13 mouse cellular contexts compared by ENCODE assay signal in genomic region chr11:108483976-108484375, GRCm38 (mm10).
"Had no signal": no experiment of that assay in that cellular context is flagged by ENCODE, and none has a peak within 500 bp of the region (broad histone marks: within the 10 kb centered on the region; RNA-seq: fewer than 3 reads in every experiment).

No protein-coding gene starts in this region.

- H3K27me3 ChIP-seq: intestine, embryonic 15.5 days; limb, embryonic 15.5 days; liver, embryonic 12.5 days; midbrain, embryonic 13.5 days; neural tube, embryonic 15.5 days had no signal

- H3K9me3 ChIP-seq: intestine, embryonic 15.5 days; limb, embryonic 15.5 days; liver, embryonic 12.5 days; midbrain, embryonic 13.5 days; neural tube, embryonic 15.5 days had no signal

- H3K4me3 ChIP-seq: intestine, embryonic 15.5 days; left cerebral cortex, adult 2 months; limb, embryonic 15.5 days; liver, embryonic 12.5 days; midbrain, embryonic 13.5 days; myocyte; neural tube, embryonic 15.5 days had no signal

- H3K27ac ChIP-seq: intestine, embryonic 15.5 days; liver, embryonic 12.5 days; midbrain, embryonic 13.5 days; neural tube, embryonic 15.5 days; stomach, postnatal 0 days had no signal

- H3K4me1 ChIP-seq: intestine, embryonic 15.5 days; limb, embryonic 15.5 days; liver, embryonic 12.5 days; midbrain, embryonic 13.5 days; neural tube, embryonic 15.5 days had no signal

- H3K9ac ChIP-seq: intestine, embryonic 15.5 days; limb, embryonic 15.5 days; liver, embryonic 12.5 days; midbrain, embryonic 13.5 days; neural tube, embryonic 15.5 days had no signal

- ATAC-seq: intestine, embryonic 15.5 days; liver, embryonic 12.5 days; midbrain, embryonic 13.5 days had no signal

- H3K36me3 ChIP-seq: intestine, embryonic 15.5 days; limb, embryonic 15.5 days; liver, embryonic 12.5 days; midbrain, embryonic 13.5 days; neural tube, embryonic 15.5 days had no signal

- H3K4me2 ChIP-seq: intestine, embryonic 15.5 days; limb, embryonic 15.5 days; liver, embryonic 12.5 days; midbrain, embryonic 13.5 days; neural tube, embryonic 15.5 days had no signal

- DNase-seq: kidney, adult 18-20 months; kidney, postnatal 10 days; kidney, postnatal 4 days; right cerebral cortex, adult 18-20 months; right cerebral cortex, postnatal 25 days had no signal
